Mouse (Mus musculus) heart, adult 11 months (tissue): ENCODE results near the gene Polr2c.

Experiments
- DNase-seq: peaks from one replicate; pipeline ENCODE4 v3.0.0; 2022

Gene Polr2c

DNA sequence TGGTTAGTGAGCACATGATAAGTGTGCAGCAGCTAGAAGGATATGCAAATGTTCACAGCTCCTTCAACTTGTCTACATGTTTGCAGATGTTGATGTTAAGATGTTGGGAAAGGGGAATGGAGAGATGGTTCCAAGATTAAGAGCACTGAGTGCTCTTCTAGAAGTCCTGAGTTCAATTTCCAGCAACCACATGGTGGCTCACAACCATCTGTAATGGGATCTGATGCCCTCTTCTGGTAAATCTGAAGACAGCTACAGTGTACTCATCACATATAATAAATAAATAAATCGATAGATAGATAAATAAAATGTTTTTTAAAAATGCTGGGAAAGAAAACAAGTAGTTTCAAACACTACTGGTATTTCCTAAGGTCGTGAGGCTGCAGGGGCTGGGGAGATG is 16.1 kb upstream of the Polr2c start:
- DNase-seq = peak; percentile 52

DNA sequence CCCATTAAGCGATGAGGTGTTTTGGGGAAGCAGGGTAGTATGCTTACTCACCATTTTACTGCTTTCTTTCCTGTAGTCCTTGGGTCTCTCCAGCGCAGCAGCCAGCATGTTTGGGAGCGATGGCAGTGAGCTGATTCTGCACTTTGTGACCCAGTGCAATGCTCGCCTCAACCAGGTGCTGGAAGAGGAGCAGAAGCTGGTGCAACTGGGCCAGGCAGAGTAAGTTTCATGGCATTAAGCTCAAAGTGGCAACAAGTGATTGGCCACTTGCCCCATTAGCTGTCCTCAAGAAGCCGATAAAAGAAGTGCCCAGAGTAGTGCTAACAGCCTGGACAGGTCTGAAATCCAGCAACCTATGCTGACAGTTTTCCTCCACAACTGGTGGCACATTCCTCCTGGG is 7.2 kb upstream of the Polr2c start:
- peak; percentile 81 for DNase-seq

DNA sequence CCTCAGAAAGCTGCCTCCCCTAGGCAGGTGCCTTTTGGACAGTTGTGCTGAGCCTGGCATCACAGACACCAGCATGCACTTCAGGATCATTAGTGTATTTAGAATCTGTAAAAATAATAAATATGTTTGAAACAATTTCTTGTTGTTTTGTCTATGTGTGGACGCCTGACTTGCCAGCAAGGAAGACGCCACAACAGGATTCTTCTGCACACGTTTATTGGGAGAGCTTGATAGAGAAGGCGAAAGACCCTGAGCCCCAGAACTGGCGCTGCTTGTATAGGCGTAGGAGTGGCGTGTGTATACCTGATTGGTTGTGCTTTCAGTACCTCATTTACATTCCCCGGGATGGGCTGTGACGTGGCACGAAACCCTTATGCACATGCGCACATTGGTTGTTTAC is 2.5 kb upstream of the Polr2c start:
- DNase-seq = peak; percentile 91

DNA sequence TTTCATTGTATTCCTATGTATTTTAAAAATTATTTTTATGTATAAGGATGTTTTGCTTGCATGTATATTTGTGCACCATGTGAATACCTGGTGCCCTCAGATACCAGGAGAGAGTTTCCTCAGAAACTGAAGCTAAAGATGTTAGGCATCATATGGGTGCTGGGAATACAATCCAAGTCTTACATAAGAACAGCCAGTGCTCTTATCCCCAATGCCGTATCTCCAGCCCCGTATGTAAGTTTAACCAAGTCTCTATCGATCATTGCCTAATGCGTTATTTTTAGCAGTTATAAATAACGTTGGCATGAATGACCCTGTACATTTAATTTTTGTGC is 272 bp upstream of the Polr2c start:
- no peak for DNase-seq

DNA sequence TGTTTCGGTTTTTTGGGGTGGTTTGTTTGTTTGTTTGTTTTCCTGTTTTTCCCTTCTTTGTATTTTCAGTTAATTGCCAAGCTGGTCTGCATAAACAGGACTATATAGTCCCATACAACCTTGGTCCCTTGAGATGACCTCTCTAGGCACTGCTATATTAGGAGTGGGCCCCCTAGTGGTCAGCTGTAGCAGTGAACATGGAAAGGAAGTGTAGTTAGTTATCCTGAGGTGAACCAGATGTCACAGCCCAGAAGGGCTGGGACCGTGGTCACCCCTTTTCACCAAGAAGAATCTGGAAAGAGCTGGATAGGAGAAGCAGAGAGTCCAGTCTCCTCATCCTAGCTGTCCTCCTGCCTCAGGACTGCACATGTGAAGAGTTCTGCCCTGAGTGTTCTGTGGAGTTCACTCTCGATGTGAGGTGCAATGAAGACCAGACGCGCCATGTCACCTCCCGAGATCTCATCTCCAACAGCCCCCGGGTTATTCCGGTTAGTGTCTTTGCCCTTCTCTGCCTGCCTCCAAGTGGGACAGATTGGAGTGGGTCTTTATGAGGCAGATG is 4.2 kb downstream of the Polr2c start:
- DNase-seq = peak; percentile 92

DNA sequence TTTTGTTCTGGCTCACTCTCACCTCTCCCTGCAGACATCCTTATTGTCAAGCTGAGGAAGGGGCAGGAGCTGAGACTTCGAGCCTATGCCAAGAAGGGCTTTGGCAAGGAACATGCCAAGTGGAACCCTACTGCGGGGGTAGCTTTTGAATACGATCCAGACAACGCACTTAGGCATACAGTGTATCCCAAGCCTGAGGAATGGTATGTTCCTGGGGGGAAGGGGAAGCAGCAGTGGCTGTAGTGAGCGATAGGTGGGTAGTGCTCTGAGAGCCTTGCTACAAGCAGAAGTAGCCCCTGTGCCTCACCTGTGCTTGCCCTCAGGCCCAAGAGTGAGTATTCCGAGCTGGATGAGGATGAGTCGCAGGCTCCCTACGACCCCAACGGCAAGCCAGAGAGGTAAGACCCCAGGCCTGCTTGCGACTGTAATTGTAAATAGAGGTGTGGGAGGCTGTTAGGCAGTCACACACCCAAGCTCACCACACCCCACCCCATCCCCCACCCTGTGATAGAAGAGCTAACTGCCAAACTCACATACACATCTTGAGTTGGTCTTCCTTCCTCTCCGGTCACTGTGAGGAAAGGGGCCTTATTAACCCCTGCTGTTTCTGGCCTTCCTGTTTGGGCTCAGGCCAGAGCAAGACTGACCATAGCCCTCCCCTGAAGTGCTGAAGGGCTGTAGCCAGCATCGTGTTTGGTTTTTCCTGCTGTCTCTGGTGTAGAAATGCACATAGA is 5.4 kb downstream of the Polr2c start:
- DNase-seq = peak; percentile 92

DNA sequence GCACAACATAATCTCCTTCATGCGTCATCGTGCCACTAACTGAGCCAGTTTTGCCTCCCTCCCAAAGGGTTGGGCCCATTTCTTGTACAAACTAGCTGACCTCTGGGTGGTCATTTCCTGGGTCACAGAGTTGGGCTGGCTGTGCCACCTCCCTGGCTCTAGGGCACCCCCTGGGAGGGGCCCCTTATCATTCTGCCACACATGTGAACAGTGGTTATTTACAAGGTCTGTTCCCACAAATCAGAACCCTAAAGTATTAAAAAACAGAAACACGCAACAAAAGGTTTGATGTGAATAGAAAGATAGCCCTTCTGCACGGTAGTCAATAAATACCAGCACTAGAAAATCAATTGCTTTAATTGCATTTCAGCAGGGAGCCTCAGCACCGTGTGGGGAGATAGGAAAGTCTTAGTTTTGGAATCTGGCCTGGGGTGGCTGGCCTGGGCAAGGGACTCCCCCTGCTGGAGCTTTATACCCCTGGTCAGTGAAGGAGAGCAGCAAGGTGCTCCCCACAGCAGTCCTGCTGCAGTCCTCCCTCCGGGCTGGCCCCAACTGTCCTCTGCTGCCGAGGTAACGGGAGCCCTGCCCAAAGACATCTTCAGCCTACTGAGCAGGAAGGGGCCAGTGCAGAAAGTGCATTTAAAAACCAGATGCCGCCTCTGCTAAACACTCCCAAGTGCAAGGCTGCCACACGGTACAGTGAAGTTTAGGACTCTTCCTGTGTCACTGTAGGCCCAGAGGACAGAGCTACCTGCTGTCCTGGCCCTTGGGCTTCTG is 6.8 kb downstream of the Polr2c start:
- DNase-seq = peak; percentile 93

DNA sequence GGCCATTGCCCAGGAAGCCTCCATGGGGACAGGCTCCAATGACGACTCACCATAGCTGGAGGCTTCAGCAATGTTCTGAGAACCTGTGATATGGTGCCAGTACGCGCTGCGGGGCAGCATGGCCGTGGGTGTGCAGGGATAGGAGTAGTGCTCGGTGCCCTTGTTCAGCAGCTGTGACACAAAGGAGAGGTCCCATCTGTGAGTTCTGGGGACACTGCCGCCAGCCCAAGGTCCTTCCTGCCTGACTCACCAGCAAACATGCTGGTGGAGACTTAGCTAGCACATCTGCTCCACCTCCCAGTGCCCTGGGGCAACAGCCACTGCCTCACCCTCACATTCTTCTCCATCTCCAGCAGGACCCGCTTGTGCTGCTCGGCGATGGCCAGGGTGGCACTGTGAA is 8.0 kb downstream of the Polr2c start:
- peak; percentile 89 for DNase-seq

DNA sequence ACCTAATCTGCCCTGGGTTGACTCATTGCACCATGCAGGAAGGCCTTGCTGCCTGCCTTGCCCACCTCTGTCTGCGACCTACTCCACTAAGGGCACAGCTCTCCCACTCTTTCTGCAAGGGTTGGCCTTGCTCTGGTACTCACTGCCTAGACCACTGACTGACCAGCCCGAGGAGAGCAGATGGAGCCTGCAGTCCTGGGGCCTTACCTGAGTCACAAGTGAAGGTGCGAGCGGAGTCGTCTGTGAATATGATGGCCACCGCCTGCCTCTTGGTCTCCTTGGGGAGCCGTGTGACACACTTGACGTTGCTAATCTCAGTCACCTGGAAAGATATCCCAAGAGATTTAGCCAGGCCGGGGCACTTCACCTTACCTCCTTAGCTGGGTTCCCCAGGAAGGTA is 9.7 kb downstream of the Polr2c start:
- peak; percentile 90 for DNase-seq

DNA sequence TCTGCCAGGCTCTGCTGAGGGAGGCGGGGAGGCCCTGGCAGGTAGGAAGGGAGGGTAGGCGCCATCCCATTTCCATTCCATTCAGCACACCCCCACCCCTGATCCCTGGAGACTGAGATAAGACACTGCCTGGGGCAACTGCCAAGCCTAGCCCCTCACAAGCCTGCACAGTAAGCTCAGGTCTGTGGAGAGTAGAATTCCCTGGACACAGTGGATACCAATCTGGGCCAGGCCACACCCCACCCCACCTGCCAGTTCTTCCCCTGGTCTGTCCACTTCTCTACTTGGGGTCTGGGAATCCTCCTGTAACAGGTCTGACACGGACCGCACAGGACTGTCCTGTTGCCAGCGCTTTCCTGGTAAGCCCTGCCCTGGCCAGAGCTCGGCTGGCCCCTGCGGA is 11.9 kb downstream of the Polr2c start:
- peak; percentile 95 for DNase-seq

DNA sequence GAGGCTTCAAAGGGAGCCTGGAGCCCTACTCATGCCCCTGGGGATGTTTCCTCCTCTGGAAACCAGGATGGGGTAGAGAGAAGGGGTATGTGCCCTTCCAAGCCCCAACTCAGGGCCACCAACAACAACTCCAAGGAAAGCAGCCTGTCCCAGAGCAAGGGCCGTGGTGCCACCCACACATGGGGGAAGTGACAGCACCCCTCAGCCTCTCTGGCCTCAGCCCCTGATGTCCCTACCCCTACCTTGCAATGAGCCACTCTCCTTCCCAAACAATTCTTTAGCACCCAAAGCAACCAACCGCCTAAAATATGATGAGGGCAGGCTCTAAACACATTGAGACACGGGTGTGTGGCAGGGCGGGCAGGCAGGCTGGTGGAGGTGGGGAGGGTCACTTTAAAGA is 12.8 kb downstream of the Polr2c start:
- DNase-seq = peak; percentile 91

DNA sequence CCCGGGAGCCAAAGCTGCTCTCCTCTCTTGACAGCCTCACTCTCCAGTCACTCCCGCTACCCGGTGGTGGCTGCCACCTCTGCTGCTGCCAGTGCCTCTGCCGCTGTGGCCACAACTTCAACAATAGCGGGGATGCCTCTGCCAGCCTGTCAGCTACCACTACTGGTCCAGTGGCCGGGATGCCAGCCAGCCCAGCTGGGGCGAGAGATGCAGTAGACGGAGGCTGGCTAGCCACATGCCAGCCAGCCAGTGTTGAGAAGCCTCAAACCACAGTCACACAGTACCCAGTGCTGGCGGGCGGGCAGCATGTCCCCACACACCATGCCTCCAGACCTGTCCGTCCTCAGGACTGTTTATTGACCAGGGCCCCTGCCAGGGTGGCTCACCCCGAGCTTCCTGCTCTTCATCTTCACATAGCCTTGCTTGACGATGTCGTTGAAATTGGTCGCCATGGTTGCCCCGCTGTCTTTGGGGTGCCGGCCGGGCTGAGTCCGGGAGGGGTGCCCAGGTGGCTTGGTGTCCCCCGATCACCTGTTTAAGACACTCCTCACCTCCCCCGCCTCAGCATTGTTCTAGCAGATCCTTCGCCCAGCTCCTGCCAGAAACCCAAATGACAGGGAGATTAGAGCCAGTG is 13.3 kb downstream of the Polr2c start:
- no peak for DNase-seq

DNA sequence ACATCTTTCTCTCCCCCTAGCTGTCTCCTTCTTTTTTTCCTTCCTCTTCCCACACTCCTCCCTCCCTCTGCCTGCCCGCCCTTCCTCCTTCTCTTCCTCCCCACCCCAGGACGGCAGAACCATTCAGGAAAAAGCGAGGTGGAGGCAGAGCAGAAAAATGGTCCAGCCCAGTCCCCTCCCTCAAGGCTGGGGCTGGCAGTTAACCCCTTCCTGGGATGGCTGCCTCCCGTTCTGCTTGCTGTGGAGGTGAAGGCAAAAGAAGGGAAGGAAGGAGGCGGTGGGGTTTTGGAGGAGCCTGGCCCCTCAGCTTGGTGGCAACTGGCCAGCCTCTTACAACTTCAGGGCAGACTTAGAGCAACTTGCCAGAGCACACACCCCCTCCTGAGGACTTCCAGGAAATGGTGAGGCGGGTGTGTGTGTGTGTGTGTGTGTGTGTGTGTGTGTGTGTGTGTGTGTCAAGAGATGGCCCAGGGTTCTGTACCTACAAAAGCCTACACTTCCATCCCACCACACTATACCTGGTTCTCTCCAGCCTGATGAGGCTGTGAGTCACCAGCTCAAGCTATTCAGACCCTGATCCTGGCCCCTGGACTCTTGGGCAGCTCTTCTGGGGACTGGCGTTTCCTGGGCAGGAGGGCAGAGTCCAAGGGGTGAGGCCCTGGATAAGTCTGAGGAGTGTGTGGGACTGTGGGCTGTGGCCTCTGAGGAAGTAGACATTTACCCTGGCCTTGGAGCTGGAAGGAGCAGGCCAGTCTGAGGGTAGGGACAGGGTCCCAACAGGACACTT is 14.1 kb downstream of the Polr2c start:
- peak; percentile 99 for DNase-seq

DNA sequence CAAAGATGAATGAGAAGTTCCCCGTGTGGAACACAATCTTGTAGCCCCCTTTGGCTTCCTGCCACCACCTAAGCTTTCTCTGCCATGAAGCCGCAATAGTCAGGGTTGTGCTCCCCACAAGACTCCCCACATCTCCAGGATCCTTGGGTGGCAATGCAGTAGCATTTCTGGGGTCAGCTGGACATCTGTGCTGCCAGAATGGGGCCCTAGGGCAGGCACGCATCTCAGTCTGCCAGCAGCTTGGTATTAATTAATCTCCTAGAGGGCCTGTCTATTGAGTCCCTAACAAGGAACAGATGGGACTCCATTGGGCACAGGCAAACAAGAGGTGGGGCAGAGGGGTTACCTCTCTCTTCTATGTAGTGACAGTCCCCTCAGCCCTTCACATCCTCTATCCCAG is 14.9 kb downstream of the Polr2c start:
- DNase-seq = no peak

DNA sequence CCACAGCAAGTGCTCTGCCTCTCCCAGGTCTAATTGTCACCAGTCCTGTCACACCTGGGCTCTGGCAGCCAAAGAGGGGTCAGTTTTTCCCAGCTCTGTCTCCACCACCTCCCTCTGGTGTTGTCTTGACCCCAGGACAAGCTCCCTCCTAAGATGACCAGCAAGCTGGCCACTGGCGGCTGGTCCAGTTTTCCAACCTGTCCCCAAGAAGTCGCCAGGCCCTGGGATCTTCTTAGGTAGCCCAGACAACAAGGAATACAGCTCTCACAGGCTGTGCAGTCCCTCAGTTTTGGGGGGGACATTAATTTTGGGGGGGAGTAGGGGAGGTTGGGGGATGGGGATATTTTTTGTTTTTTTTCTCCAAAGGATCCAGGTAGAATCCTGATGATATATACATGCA is 15.3 kb downstream of the Polr2c start:
- peak; percentile 91 for DNase-seq

DNA sequence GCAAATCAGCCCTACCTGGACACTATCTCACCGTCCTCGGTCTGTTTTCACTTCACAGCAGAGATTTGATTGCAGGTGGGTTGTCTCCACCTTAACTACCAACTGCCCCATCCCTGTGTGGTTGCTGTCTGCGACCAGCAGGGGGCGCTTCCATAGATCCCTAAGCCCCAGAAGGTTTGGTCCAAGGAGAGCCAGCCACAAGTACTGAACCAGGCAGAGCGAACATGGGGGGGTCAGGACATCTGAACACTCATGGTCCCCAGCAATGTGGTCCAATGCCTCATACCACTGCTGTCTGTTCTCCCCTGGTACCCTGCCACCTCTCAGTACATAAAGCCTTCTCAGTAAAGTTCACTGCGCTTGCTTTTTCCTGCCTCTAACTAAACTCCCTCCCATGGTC is 17.1 kb downstream of the Polr2c start:
- peak; percentile 97 for DNase-seq

DNA sequence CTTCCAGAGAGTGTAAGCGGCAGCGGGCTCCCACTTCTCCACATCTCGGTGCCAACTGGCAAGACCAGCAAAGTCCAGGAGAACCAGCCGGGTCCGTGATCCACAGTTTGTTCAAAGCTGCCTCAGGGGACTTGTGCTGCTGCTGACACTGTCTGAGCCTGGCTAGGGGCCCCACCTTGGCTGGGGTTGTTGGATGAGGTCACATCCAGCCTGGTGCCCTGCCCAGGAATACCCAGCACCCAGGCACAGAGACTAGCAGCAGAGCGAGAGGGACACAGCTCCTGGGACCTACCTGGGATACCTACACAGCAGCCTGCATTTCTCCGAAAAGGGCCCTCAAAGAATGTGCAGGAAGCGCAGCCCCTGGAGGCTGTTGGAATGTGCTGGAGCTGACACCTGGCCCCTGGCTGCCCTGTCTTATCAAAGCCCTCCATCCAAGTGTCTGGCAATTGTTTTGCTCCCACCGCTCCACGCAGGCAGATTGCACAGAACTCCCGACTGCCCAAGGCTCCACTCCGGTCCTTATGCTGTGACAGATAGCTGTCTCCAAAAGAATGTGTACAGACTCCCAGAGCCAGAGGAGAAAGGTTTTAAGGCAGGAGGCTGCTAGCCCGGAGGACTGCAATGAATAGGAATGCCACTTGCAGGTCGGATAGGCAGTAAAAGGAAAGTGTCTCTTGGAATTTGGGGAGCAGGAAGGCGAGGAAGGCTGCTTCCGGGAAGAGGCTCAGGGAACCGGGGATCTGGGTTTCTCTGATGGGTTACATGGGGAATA is 18.0 kb downstream of the Polr2c start:
- DNase-seq = peak; percentile 95

DNA sequence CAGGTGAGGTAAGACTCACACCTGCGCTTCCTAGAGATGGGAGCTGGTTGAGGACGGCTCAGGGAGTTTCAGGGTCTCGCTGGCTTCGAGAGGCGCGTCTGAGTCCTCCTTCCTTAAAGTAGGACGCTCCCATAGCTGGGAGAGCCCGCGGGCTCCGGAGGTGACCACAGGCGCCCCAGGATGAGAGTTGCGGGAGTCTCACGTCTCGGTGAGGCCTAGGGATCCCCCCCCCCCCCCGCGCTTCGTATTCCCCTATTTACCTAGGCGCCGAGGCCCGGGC is 18.6 kb downstream of the Polr2c start:
- no peak for DNase-seq

DNA sequence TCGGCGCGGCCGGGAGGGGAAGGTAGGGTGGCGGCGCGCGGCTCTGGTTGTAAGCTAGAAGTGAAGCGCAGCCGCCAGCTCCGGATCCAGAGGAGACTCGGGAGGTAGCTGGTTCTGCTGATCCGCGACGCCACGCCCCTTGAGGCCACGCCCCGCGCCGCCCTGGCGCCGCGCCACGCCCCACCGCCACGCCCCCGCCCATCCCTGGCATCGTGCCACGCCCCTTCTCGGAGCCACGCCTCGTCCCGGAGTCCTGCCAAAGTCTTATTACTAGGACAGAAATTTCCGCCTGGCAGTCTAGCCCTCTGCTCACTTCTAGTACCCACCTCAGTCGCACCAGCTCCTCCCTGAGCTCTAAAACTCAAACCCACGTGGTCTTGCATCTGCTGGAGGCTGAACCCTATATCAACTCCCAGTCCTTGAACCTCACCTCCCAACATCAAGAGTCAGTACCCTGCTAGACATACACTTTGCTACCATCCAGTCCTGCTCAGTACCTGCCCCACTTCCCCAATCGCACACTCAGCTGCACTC is 19.0 kb downstream of the Polr2c start, which contains the start of gene Dok4:
Gene Dok4, minus strand, starts transcription at position 134 of the 534 bp plus-strand sequence.
- peak; percentile 99 for DNase-seq

DNA sequence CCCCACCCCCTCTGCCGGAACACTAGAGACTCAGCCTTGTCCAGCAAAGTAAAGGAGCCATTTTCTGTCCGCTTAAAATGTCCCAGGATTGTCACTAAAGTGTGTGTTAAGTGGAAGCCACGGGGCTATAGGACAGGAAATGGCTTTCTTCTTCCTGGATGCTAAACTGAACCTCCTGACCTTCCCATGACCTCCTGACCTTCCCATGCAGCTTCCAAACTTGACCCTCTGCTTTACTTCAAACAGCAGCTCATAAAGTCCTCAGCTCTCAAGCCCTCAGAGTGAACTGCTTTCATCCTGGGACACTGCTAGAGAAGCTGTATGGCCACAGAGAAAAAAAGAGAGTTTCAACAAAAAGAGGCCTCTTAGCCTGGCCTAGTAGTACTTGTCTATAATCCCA is 19.6 kb downstream of the Polr2c start:
- DNase-seq = no peak

DNA sequence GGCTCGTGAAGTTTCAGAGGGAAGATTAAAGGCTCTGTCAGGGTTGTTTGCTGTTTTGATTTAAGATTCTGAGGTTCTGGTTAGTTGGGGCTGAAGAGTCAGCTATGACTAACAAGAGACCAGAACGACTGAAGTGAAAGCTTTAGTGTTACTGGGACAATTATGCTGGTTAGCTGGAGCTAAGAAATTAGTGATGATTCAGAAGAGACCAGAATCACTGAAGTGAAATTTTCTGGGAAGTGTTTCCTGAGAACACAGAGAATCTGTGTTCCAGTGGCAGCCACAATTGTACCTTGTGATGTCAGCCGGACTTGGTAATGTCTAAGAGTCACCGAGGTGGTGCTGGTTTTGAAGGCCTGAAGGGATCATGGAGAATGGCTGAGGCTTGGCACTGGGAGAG is 23.5 kb downstream of the Polr2c start:
- no peak for DNase-seq

DNA sequence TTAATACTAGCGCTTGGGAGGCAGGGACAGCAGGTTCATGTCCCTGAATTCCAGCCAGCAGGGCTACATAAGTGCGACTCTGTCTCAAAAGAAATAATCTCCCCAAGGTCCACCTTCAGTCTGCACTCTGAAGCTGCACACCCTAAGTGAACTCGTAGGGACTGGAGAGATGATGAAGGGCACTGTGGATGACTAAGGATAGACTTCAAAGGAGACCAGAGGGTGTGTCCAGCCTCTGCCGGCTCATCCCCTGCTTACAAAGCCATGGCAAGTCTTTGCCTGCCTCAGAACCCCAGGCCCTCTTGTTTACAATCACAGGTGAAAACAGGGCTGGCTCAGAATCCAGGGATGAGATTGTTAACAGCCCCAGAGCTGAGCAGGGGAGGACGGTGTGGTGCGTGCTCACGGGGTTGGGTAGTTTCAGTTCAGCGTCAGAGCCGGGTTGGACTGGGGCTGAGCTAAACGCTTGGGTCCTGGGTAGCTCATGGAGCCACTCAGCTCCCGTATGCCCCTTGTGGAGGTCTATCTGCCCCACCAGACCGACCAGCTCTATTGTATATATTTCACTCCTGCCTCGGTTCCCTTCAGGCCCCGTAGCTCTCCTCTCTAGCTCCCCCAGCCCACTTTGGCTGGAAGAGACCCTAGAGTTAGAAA is 31.3 kb downstream of the Polr2c start:
- DNase-seq = no peak
